Mouse (Mus musculus) ES-E14 (cell line): Measurements from ENCODE around the gene Otop2. TPM values are rescaled to one million over a fixed set of nuclear protein-coding genes. Genes with fewer than 3 reads are reported as not detected.
A peak's percentile ranks its signal among the peaks of the same experiment; 100 is the strongest.

Source experiments
- DNase-seq: peaks from one replicate; pipeline ENCODE4 v3.0.0-alpha.2; 2013; ENCODE audit warnings: low read depth, low spot score
- H3K27ac ChIP-seq: 2 replicates; pipeline ENCODE4 v1.5.1; 2012; ENCODE audit warnings: low read depth, mild to moderate bottlenecking, low read length, moderate library complexity, mixed read lengths; ENCODE audit not compliant: poor library complexity, insufficient read depth, severe bottlenecking
- H3K36me3 ChIP-seq: 2 replicates; pipeline ENCODE4 v1.6.1; 2012; ENCODE audit warnings: mild to moderate bottlenecking, low read length, moderate library complexity, mixed read lengths; ENCODE audit not compliant: control insufficient read depth, poor library complexity, insufficient read depth, severe bottlenecking
- H3K4me1 ChIP-seq, 2 experiments: fragments of 150-350 bp in 1 of 2; sonication (generic) in 1 of 2; 2 replicates each; pipeline ENCODE4 v1.6.1; 2012; ENCODE audit warnings: low read length in 2 of 2, mild to moderate bottlenecking in 1 of 2, mixed read lengths in 1 of 2; ENCODE audit not compliant: control insufficient read depth in 2 of 2, insufficient read depth in 2 of 2, poor library complexity in 1 of 2
- H3K4me3 ChIP-seq, 2 experiments: fragments of 150-350 bp in 1 of 2; sonication (generic) in 1 of 2; 2 replicates each; pipeline ENCODE4 v1.5.1; 2012; ENCODE audit warnings: low read length in 2 of 2, low read depth in 1 of 2, mild to moderate bottlenecking in 1 of 2, mixed read lengths in 1 of 2; ENCODE audit not compliant: insufficient read depth in 1 of 2, poor library complexity in 1 of 2, severe bottlenecking in 1 of 2
- H3K9ac ChIP-seq: 2 replicates; pipeline ENCODE4 v1.6.1; 2012; ENCODE audit warnings: low read depth, mild to moderate bottlenecking, low read length, mixed read lengths; ENCODE audit not compliant: poor library complexity, insufficient read depth, severe bottlenecking
- H3K9me3 ChIP-seq: fragments of 150-350 bp; sonication (generic); 2 replicates; pipeline ENCODE4 v1.6.1; 2012; ENCODE audit warnings: low read depth, mild to moderate bottlenecking, low read length; ENCODE audit not compliant: control insufficient read depth, insufficient read depth
- CHD2 ChIP-seq: IDR thresholded peaks from 2 replicates; pipeline ENCODE4 v1.6.1; 2014; ENCODE audit warnings: mild to moderate bottlenecking, low read depth, low read length, inconsistent platforms
- HCFC1 ChIP-seq: IDR thresholded peaks from 2 replicates; pipeline ENCODE4 v1.6.1; 2012; ENCODE audit warnings: low read length, inconsistent platforms, borderline replicate concordance; ENCODE audit not compliant: insufficient read depth
- MAFK ChIP-seq: IDR thresholded peaks from 2 replicates; pipeline ENCODE4 v1.6.1; 2014; ENCODE audit warnings: mild to moderate bottlenecking, low read depth, low read length, inconsistent platforms; ENCODE audit not compliant: insufficient read depth
- ZC3H11A ChIP-seq: IDR thresholded peaks from 2 replicates; pipeline ENCODE4 v1.6.1; 2012; ENCODE audit warnings: low read depth, mild to moderate bottlenecking, inconsistent platforms, low read length, borderline replicate concordance
- ZNF384 ChIP-seq: IDR thresholded peaks from 2 replicates; pipeline ENCODE4 v1.6.1; 2012; ENCODE audit warnings: low read depth, low read length, inconsistent platforms
- in situ Hi-C, 2 experiments: fragments of 600-800 bp; cut with MboI; formaldehyde crosslinking; loops; one replicate each; pipeline ENCODE4 v1.15.1; 2025; ENCODE audit warnings: low sequenced_read_pairs in 2 of 2, inconsistent platforms in 1 of 2; ENCODE audit not compliant: unreplicated experiment in 2 of 2
- total RNA-seq: library from RNA; depleted of rRNA; stranded (reverse); fragments of 300-350 nt; gene quantifications from 2 replicates; pipeline ENCODE4 v1.2.3, GENCODE M21; 2012

Gene Otop2
- total RNA-seq, 1 experiment: 0.18 TPM

DNA sequence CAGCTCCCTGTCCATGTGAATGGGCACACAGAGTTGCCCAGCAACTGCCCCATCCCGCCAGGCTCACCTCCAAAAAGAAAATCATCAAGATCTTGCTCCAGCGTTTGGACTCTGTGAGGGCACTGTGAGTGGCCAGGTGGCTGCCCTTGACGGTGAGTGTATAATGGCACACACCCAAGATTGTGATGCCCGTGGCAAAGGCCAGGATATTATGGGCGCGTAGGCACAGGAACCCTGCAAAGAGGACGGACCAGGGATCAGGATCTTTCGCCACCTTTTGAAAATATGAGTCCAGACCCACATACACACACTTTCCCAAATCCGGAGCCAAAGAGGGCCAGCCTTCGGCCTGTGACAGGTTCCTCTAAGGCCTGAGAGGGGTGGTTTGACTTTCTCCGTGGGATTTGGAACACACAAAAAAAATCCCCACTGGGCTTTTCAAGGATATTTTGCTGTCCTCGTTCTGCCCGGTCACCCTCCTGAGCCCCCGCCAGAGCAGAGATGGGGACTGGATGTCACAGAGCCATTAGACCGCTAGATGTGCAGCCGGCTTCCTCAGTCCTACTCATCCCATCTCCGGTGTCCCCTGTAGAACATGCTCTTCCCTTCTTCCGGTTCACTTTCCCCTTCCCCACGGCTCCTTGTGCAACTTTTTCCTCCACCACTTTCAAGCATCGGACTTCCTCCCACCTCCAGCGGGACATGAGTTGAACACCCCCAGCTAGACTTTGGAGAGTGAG lies 10.3 kb upstream of the Otop2 start:
- in situ Hi-C loops: no loop called here
- TF ChIP-seq CHD2 (no peak), ZNF384 (no peak)
- H3K9ac ChIP-seq: peak overlapping the region; percentile 74
- peaks cover 3 to 26% of the 10 kb centered on the region in 2 experiments; a peak in 2 of 4 replicates for H3K4me1 ChIP-seq
- no peak for DNase-seq
- no peaks in the 10 kb centered on the region for H3K36me3 ChIP-seq
- H3K4me3 ChIP-seq: peak overlapping the region; percentile 59 to 75
- H3K27ac ChIP-seq: no peak overlapping the region
- no peaks in the 10 kb centered on the region for H3K9me3 ChIP-seq

DNA sequence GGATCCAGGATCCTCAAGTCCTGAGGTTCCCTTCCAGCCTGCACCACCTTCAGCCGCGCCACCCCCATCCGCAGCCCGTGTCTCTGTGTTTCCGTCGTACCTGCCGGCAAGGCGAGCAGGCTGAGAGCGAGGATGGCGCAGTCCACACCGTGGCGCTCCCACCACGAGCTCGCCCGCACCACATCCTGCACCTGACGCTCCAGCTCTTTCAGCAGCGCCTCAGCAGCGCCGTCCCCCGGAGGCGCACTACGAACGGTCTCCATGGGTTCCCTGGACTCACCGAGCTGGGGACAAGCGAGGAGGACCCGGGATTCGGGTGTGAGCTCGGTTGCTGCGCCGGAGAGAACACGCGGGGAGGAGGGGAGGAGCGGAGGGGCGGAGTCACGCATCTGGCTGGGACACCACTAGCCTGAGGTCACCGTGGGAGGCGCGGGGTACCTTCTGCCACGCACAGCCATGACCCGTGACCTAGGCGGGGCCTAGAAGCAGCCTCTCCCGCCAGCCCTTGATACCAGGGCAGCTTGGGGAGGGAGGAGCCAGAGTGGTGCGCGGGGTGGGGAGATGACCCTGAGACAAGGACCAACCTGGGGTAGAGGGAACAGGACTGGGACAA lies 9.6 kb upstream of the Otop2 start, which contains the start of gene Fads6:
Fads6 (minus strand) TSS at position 450 of the 613 bp plus-strand sequence.
- TF ChIP-seq MAFK (no peak), ZNF384 (no peak), HCFC1 (no peak)
- H3K9me3 ChIP-seq: no peaks in the 10 kb centered on the region
- H3K4me1 ChIP-seq: peaks cover 1 to 20% of the 10 kb centered on the region in 2 experiments; a peak in 2 of 4 replicates
- peak within 1 kb of the TSS; percentile 74 for H3K9ac ChIP-seq
- no peak for DNase-seq
- in situ Hi-C loops: no loop called here
- H3K36me3 ChIP-seq: no peaks in the 10 kb centered on the region
- no peak within 1 kb of the TSS for H3K27ac ChIP-seq
- H3K4me3 ChIP-seq: peak within 1 kb of the TSS; percentile 59 to 75

DNA sequence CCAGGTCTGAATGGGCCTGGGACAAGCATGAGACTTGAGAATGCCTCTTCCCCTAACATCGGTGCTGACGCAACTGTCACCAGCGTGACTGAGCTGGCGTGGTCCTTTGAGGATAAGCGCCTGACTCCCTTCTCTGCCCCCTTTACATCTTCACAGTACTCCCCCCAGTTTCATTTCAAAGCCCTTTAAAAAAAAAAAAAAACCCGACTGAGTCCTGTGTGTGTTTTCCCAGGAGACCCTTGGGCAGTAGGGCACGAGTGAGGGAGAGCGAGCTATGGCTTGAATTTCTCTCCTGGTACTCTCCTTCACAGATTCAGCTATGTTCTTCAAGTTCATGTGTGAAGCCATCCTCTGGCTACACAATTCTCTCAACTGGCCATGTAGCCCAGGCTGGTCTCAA lies 8.8 kb upstream of the Otop2 start:
- in situ Hi-C loops: no loop called here

DNA sequence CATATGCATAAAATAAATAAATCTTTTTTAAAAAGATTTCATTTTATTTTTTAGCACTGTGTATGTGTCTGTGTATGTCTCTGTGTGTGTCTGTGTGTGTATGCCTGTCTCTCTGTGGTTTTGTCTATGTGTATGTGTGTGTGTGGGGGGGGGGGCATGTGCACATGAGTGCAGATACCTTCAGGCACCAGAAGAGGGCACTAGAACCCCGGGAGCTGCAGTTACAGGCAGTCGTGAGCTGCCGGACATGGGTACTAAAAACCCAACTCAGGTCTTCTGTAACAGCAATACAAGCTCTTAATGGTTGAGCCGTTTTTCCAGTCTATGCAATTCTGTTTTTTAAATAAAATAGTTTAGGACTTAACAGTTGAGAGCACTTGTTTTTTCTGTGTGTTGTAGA lies 6.2 kb upstream of the Otop2 start:
- DNase-seq: no peak
- Histone ChIP-seq H3K27ac (no peak overlapping the region), H3K9me3 (no peaks in the 10 kb centered on the region), H3K4me3 (no peak overlapping the region), H3K9ac (no peak overlapping the region), H3K36me3 (no peaks in the 10 kb centered on the region), H3K4me1 (peaks cover 0 to 7% of the 10 kb centered on the region in 2 experiments; a peak in 1 of 4 replicates)
- TF ChIP-seq ZNF384 (no peak), ZC3H11A (0 out of 2 replicates have a peak, but pooled peaks have one; percentile 8)
- in situ Hi-C loops: no loop called here

More for the DNA sequence above, 8.8 kb upstream of the Otop2 start:
- Histone ChIP-seq H3K9me3 (no peaks in the 10 kb centered on the region), H3K9ac (no peak overlapping the region), H3K36me3 (no peaks in the 10 kb centered on the region), H3K27ac (no peak overlapping the region), H3K4me3 (peak overlapping the region in 1 of 2 experiments; percentile 75; a peak in 1 of 4 replicates), H3K4me1 (peaks cover 0 to 16% of the 10 kb centered on the region in 2 experiments; a peak in 1 of 4 replicates)
- no peak for DNase-seq
- TF ChIP-seq ZNF384 (no peak), MAFK (no peak), ZC3H11A (no peak), CHD2 (no peak), HCFC1 (no peak)
